Mouse (Mus musculus): ENCODE measurements around the gene Poldip2. TPM values are rescaled to one million over a fixed set of nuclear protein-coding genes. Genes with fewer than 3 reads are reported as not detected.

Poldip2 gene
- polyA plus RNA-seq, 1 experiment = 50.4 TPM

DNA sequence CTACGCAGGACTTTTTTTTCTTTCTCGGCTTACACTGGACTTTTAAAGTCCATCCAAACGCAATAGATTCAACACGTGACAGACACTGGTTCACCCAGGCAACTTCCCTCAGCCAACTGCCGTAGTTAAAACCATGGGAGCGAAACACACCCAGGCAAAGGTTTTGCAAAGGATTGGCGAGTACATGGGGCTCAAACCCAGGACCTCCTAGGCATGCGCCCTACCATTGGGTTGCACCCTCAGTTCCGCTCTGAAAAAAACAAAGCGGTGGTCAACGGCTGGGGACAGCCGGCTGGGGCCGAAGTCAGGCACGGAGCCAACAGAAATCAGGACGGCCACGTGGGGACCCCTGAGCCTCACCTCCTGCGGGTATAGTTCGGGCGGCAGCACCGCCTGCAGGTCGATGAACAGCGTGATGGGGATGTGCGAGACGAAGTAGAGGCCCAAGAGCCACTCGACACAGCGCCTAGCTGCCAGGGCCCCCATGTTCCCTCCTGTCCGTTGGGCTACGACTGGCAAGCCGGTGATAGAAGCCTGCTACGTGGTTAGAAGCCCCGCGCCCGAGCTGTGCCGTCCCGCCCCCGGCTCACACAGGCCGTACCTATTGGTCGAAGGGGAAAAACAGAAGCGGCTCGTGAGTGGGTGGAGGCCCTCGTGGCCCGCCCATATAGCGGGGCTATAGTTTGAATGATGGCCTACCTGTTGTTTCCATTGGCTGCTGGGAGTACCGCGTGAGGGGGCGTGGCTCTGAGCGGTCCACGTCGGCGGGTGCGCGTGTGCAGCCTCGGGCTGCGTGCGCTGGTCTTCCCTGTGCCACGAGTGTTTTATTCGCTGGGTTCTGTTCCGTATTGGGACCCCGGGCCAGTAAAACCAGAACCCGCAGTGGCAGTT, 38.4 kb downstream of the Poldip2 start, which contains the start of gene Tmem97:
Gene Tmem97 (minus strand): TSS at position 610 of the 891 bp plus-strand sequence.
- peak; percentile 80; the same call in 1 of the 2 replicates for TF ChIP-seq POLR2A (IDR thresholded peaks at IDR 0.05; ENCODE audit: borderline replicate concordance, extremely low read depth, low read depth, low read length)
- TF ChIP-seq CTCF (IDR thresholded peaks at IDR 0.05; ENCODE audit: insufficient read depth, low read length) = no peak
- DNase-seq = peak; percentile 92
- H3K4me1 ChIP-seq (ENCODE audit: control insufficient read depth, insufficient read depth, low read length) = no peaks in the 10 kb centered on the region
- under 1% methylated on average over 60 of the region's 60 CpGs for WGBS
- H3K4me3 ChIP-seq (replicated peaks; ENCODE audit: extremely low read depth, low read depth, low read length) = peak within 1 kb of the TSS; percentile 87

DNA sequence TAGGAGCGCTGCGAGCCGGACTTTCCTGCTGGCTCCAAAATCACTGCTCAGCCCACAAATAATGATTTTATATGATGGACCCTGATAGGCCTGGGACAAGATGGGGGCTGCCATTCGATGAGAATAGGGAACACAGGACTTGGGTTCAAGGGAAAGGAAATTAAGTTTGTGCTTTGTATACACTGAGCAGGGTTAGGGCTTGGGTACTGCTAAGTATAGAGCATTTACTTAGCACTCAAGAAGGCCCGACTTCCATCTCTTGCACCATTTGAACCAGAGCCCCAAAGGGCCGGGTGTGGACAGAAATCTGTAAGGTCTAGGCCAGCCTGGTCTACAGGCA, 39.0 kb downstream of the Poldip2 start:
- DNase-seq = no peak
- 30% methylated on average over 6 of the region's 6 CpGs for WGBS
- Histone ChIP-seq H3K4me3 (replicated peaks; ENCODE audit: extremely low read depth, low read depth, low read length) (peak overlapping the region; percentile 40), H3K4me1 (ENCODE audit: control insufficient read depth, insufficient read depth, low read length) (no peaks in the 10 kb centered on the region)
- TF ChIP-seq POLR2A (IDR thresholded peaks at IDR 0.05; ENCODE audit: borderline replicate concordance, extremely low read depth, low read depth, low read length) = no peak
- TF ChIP-seq CTCF (IDR thresholded peaks at IDR 0.05; ENCODE audit: insufficient read depth, low read length) = no peak

DNA sequence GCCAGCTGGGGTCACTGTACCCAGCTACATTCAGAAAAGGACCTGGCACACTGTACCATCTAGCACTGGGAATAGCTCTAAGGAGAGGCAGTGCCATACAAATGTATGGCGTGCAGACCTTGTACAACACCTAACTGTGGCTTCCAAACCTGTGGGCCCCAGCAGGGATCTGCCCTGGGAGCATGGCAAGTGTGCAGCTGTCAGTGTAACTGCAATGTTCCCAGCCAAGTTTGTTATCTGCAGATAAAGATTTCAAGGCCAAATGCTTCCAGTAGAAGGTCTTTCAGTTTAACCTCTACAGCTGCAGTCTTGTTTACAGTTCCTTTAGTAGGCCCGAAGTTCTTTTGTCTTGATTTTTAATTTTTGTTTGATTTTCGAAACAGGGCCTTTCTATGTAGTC, 43.6 kb downstream of the Poldip2 start:
- no peaks in the 10 kb centered on the region for H3K4me1 ChIP-seq (ENCODE audit: control insufficient read depth, insufficient read depth, low read length)
- WGBS = 54% methylated on average over 3 of the region's 3 CpGs
- TF ChIP-seq CTCF (IDR thresholded peaks at IDR 0.05; ENCODE audit: insufficient read depth, low read length) = no peak
- no peak for TF ChIP-seq POLR2A (IDR thresholded peaks at IDR 0.05; ENCODE audit: borderline replicate concordance, extremely low read depth, low read depth, low read length)
- no peak overlapping the region for H3K4me3 ChIP-seq (replicated peaks; ENCODE audit: extremely low read depth, low read depth, low read length)
- DNase-seq = no peak

DNA sequence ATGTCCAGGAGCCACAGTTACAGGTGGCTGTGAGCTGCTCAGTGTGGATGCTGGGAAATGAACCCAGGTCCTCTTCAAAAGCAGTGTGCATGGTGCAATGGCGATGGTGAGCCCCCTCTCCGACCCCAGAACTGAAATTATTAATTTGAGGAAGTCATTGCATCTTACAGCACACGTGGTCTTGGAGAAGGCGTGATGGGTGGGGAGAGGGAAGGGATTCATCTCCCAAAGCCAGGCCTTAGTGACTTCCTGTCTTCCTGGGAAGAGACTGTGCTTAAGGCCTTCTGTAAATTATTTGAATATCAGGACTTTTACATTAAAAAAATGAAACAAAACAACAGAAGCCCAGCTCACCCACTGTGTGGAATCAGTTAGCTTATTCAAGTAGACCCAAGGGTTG, 44.1 kb downstream of the Poldip2 start:
- no peaks in the 10 kb centered on the region for H3K4me1 ChIP-seq (ENCODE audit: control insufficient read depth, insufficient read depth, low read length)
- DNase-seq = no peak
- no peak for TF ChIP-seq CTCF (IDR thresholded peaks at IDR 0.05; ENCODE audit: insufficient read depth, low read length)
- TF ChIP-seq POLR2A (IDR thresholded peaks at IDR 0.05; ENCODE audit: borderline replicate concordance, extremely low read depth, low read depth, low read length) = no peak
- no peak overlapping the region for H3K4me3 ChIP-seq (replicated peaks; ENCODE audit: extremely low read depth, low read depth, low read length)
- 50% methylated on average over 4 of the region's 4 CpGs for WGBS

DNA sequence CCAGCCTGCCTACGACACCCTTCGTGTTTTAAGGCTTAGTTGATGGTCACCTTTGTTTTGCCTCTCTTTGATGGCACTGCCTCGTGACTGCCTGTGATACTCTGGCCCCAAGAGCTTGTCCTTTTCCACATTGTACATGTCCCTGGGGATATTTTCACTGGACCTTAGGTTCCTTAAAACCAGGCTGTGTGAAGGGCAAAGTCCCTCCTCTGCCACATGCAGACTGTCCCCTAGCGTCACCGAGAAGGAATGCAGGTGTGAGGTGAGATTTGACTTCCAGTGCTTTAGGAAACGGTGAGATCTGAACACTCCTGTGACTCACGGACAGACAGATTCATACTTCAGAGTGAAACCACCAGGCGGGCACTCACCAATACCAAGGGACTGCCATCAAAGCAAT, 45.2 kb downstream of the Poldip2 start:
- no peak for TF ChIP-seq POLR2A (IDR thresholded peaks at IDR 0.05; ENCODE audit: borderline replicate concordance, extremely low read depth, low read depth, low read length)
- TF ChIP-seq CTCF (IDR thresholded peaks at IDR 0.05; ENCODE audit: insufficient read depth, low read length) = peak; percentile 69
- H3K4me3 ChIP-seq (replicated peaks; ENCODE audit: extremely low read depth, low read depth, low read length) = no peak overlapping the region
- H3K4me1 ChIP-seq (ENCODE audit: control insufficient read depth, insufficient read depth, low read length) = no peaks in the 10 kb centered on the region
- DNase-seq = no peak
- 57% methylated on average over 8 of the region's 8 CpGs for WGBS

DNA sequence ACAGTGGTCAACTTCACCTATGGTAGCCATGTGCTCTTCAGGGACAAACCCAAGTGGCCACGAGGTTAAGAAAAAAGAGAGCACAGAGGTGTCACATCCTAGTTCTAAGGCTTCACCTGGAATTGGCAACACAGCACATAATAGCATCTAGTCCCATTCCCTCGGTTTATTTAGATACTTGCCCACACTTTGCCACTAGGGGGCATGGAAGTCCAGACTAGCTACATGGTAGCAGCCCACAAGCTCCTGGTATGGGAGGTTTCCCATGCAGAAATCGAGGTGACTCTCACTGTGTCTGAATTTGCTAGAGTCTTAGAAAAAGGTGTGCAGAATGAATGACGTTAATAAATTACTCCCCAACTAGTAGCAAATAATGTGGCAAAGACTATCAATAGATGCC, 48.5 kb downstream of the Poldip2 start:
- DNase-seq = peak; percentile 37
- TF ChIP-seq POLR2A (IDR thresholded peaks at IDR 0.05; ENCODE audit: borderline replicate concordance, extremely low read depth, low read depth, low read length) (no peak), CTCF (IDR thresholded peaks at IDR 0.05; ENCODE audit: insufficient read depth, low read length) (peak; percentile 75)

DNA sequence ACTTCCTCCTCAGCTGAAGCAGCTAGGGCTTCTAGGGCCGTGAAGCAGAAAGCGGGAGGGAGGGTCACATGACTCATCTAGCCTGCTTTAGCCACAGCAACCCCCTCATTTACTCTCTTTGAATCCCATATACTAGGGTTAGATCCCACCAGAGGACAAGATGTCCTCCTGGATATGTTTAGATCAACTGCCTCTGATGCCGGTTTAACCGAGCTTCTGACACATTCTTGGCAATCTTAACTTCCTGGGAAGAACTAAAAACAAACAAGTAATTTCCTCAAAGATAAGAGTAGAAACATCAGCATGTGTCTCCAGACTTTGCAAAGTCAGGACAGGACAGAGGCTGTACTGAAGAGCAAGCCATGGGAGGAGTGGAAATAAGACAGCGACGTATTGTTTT, 54.8 kb downstream of the Poldip2 start:
- WGBS = 25% methylated on average over 6 of the region's 6 CpGs
- TF ChIP-seq CTCF (IDR thresholded peaks at IDR 0.05; ENCODE audit: insufficient read depth, low read length) = no peak
- Histone ChIP-seq H3K4me3 (replicated peaks; ENCODE audit: extremely low read depth, low read depth, low read length) (no peak overlapping the region), H3K4me1 (ENCODE audit: control insufficient read depth, insufficient read depth, low read length) (peaks cover 8% of the 10 kb centered on the region)
- DNase-seq = peak; percentile 20

More for the DNA sequence above, 48.5 kb downstream of the Poldip2 start:
- no peak overlapping the region for H3K4me3 ChIP-seq (replicated peaks; ENCODE audit: extremely low read depth, low read depth, low read length)
- H3K4me1 ChIP-seq (ENCODE audit: control insufficient read depth, insufficient read depth, low read length) = no peaks in the 10 kb centered on the region
- whole genome bisulfite sequencing = 11% methylated on average over 4 of the region's 4 CpGs

DNA sequence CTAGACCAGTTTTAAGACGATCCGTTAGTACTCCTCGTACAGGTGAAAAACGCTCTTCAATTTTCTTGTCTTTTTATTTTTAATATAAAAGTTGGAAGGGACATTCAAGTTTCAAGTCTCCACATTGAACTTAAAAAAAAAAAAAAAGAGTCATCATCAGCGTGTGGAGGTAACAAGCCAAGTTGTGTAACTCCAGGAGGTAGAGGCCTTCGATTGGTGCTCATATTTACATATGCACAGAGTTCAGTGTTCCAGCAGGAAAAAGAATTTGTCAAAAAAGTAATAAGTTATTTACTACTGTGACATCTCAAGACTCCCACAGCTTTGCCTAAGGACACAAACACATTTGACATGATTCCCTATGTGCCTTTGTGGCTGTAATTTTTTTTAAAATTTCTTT, 55.6 kb downstream of the Poldip2 start:
- DNase-seq = no peak
- TF ChIP-seq CTCF (IDR thresholded peaks at IDR 0.05; ENCODE audit: insufficient read depth, low read length) (no peak), POLR2A (IDR thresholded peaks at IDR 0.05; ENCODE audit: borderline replicate concordance, extremely low read depth, low read depth, low read length) (no peak)
- H3K4me1 ChIP-seq (ENCODE audit: control insufficient read depth, insufficient read depth, low read length) = peaks cover 8% of the 10 kb centered on the region
- 77% methylated on average over 6 of the region's 6 CpGs for WGBS
- H3K4me3 ChIP-seq (replicated peaks; ENCODE audit: extremely low read depth, low read depth, low read length) = no peak overlapping the region

DNA sequence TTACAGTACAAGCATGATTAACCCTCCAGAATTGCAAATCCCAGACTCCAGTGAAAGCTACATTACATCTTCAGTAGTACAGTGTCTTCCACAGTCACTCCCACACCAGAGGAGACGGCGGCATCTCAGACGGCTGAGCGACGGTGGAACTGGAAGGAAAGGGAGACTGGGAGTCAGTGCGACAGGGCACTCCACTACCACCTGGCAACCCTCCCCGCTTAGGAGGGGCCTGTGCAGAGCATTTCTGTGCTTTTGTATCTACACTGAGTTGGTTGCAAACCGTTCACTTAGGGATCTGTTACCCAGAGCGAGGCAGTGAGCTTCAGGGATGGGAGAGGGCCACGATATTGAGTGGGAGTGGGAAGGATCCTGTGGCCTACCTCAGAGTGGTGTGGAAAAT, 56.8 kb downstream of the Poldip2 start:
- DNase-seq = no peak
- H3K4me3 ChIP-seq (replicated peaks; ENCODE audit: extremely low read depth, low read depth, low read length) = no peak overlapping the region
- H3K4me1 ChIP-seq (ENCODE audit: control insufficient read depth, insufficient read depth, low read length) = peaks cover 8% of the 10 kb centered on the region
- 87% methylated on average over 10 of the region's 10 CpGs for WGBS
- no peak for TF ChIP-seq POLR2A (IDR thresholded peaks at IDR 0.05; ENCODE audit: borderline replicate concordance, extremely low read depth, low read depth, low read length)

DNA sequence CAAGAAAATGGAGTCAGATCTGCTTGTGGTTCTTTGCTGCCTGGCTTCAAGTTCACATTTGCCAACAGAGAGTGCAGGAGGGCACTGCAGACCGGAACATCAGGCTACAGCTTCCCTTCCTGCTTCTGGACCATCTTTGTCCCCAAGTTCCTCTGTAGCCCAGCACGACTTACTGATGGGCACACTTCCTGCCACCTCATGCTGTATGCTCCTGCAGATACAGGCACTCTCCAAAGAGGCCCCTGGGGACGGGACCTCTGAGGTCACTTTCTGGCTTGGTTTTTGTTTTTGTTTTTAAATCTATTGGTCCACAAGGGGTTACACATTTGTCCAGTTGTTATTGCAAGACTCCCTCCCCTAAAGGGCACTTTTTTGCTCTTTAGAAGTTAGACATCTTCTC, 57.8 kb downstream of the Poldip2 start:
- 50% methylated on average over 3 of the region's 3 CpGs for WGBS
- no peak for TF ChIP-seq CTCF (IDR thresholded peaks at IDR 0.05; ENCODE audit: insufficient read depth, low read length)
- TF ChIP-seq POLR2A (IDR thresholded peaks at IDR 0.05; ENCODE audit: borderline replicate concordance, extremely low read depth, low read depth, low read length) = no peak
- no peak for DNase-seq
- Histone ChIP-seq H3K4me3 (replicated peaks; ENCODE audit: extremely low read depth, low read depth, low read length) (no peak overlapping the region), H3K4me1 (ENCODE audit: control insufficient read depth, insufficient read depth, low read length) (peaks cover 8% of the 10 kb centered on the region)
